Mouse (Mus musculus): Measurements from ENCODE around the gene Ctnnb1.

Gene Ctnnb1

GRCm38 (mm10) chr9:120926939-120927606 is 1.9 kb upstream of the Ctnnb1 start:
- DNase-seq (ENCODE audit: low read depth, low spot score): no peak

GRCm38 (mm10) chr9:120930021-120930420 is 1.0 kb downstream of the Ctnnb1 start:
- no peak for DNase-seq (ENCODE audit: low read depth, low spot score)

DNA sequence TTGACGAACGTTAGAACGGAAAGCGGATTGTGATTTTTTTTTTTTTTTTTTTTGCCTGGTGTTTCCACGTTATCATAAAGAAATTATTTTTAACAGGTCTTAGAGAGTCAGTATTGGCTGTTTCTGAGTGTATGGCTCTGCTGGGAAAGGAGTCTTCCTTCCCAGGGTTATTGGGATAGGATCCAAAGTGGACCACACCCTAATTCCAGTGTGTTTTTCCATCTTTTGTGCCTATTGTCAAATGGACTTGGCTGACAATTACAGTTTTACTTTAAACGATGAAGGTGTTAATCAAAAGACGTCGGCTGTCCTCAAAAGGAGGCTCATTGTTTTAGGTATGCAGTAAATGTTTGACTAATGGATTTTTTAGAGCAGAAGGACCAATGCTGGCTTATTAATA is 1.8 kb downstream of the Ctnnb1 start:
- DNase-seq (ENCODE audit: low read depth, low spot score): no peak

DNA sequence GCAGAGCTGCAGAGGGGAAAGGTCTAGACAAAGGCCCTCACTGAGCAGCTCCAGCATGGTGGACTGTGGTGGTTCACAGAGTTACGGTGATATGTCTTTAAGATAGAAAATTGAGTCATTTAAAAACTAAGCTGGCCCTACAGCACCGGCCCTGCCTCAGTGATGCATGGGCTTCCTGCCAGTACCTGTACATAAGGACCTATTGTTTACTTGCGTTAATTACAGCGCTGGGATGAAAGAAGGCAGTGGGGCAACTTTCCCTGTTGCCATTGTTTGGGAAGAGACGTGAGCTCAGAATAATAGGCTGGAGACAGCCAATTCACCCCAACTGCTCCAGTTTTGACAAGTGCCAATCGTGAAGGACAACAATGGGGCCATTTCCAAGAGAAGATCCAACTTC is 3.4 kb downstream of the Ctnnb1 start:
- DNase-seq (ENCODE audit: low read depth, low spot score): no peak

DNA sequence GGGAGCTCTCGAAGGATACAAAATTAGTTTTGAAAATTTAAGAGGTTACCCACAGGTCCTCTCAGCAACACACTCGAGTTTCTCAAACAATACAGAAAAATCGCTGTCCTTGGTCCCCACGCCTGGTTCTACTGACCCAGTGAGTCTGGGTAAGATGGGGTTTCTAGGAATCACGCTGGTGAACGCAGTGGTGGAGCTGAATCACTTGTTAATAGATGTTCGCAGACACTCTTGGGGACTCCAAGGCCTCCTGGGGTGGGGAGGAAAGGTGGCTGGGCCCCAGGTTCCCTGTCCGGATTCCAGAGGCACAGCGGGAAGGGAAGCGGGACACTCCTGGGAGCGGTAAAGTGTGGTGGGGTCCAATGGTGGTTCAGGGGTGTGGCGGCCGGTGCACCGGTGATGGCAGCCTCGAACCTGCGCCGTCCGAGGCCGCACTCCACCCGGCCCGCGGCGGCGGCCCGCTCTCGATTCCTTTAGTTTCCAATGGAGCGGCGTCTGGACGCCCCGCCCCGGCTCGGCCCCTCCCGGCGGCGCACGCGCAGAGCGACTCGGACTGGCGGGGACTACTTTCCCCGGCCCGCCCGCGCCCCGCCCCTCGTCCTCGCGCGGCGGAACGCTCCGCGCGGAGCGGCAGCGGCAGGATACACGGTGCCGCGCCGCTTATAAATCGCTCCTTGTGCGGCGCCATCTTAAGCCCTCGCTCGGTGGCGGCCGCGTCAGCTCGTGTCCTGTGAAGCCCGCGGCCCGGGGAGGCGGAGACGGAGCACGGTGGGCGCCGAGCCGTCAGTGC is 4.0 kb downstream of the Ctnnb1 start:
- DNase-seq (ENCODE audit: low read depth, low spot score): peak; percentile 98

GRCm38 (mm10) chr9:120933587-120933885 is 4.5 kb downstream of the Ctnnb1 start:
- no peak for DNase-seq (ENCODE audit: low read depth, low spot score)

DNA sequence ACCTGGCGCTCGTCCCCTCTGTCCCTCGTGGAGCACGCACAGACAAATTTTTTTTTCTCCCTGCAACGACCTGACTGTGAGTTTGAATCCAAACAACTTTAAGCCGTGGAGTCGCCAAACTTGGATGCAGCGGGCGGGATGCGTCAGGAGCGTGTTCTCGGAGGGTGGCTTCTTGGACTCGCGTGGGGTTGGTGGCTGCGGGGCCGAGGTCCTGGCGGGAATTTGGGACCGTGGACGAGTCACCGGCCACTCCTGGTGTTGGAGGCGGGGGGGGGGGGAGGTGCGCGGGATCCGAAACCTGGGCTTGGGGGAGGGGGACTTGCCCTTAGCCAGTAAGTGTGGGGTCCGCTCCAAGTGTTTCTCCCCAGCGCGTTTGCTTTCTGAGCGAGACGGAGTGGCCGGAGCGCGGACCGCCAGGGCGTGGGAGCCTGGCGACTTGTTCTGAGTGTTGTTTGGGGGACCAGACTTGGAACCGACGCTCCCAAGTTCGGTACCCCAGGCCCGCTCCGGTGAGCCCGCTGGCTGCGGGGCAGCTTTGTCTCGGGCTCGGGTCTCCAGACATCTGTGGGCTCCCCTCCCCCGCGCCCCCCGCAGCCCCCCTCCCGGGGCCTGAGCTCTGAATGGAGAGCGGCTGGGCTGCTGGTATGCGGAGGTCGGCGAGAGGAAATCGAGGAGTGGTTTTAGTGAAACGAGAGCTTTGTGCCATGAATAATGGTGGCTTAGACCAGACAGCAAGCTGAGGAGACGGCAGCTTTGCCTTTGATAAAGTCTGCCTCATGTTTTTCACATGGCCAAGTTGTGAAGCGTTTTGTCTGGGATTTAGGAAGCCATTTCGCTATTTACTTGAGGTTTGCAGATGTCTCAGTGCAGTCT is 5.1 kb downstream of the Ctnnb1 start:
- no peak for DNase-seq (ENCODE audit: low read depth, low spot score)

- no peak for DNase-seq (ENCODE audit: low read depth, low spot score)
Measured at GRCm38 (mm10) chr9:120934821-120935633, 6.0 kb downstream of the Ctnnb1 start.

DNA sequence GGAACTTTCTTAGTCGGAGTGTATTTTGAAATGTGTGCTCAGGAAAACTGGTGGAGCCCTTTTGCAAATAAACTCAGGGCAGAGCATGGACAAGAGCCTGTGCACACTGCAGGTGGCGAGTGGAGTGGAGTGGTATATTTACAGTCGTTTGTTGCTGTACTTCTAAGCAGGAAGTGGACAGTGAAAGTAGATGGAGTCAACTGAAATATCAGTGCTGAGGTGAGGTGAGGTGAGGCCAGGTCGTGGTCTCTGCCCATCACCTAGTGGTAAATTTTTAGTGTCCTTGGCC is 6.6 kb downstream of the Ctnnb1 start:
- DNase-seq (ENCODE audit: low read depth, low spot score): no peak

DNA sequence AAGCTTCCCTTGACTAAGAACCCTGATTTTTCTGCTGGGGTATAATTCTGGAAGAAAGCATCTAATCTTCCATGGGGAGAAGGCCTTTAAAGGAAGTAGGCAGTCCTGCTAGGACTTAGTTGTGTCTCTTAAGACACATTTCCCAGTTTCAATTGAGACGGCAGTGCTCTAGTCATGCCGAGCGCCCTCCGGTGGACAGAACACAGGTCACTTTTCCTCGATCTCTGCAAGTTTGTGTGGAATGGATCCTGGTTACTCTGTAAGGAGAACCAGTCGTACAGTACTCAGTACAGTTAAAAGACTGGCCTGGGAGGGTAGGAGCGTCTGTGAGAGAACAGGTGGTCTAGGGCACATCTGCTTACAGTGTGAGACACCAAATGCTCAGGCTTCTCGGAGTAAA is 7.3 kb downstream of the Ctnnb1 start:
- DNase-seq (ENCODE audit: low read depth, low spot score): peak; percentile 33

- no peak for DNase-seq (ENCODE audit: low read depth, low spot score)
Measured at GRCm38 (mm10) chr9:120940858-120941257, 11.8 kb downstream of the Ctnnb1 start.

DNA sequence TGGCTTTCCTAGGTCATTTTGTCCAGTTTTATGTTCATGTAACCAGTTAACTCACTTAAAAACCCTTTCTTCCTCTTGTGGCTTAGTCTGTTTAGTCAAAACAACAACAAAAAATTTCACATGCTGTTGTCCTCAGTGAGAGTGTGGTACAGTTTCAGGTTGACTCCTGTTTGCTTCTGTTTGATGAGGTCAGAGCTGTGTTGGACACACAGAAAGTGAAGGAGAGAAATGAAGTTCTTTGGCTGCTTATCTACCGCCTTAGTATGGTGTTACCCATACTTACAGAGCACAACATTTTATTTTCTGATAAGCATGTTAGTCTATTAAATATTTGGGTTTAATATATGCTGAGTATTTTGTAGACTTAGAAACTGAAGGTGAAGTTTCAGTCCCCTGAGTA is 14.7 kb downstream of the Ctnnb1 start:
- no peak for DNase-seq (ENCODE audit: low read depth, low spot score)

- DNase-seq (ENCODE audit: low read depth, low spot score): no peak
Measured at GRCm38 (mm10) chr9:120944211-120944610, 15.2 kb downstream of the Ctnnb1 start.

DNA sequence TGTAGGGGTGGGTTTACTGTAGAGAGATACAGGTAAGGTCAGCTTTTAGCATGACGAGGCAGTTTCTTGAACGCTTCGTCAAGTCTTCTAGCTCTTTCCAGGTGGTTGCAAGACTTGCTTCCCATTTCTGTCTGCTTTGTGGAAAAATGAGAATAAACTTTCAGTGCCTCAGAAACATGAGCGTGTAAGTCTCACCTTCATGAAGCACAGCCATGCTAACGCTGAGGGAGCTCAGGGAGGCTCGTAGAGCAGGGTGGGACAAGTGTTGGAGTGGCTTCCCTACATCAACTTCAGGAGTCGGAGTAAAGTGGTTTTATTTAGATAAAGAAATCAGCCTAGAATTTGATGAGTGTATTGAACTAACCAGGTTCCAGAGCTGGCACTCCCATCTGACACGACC is 17.1 kb downstream of the Ctnnb1 start:
- no peak for DNase-seq (ENCODE audit: low read depth, low spot score)

- DNase-seq (ENCODE audit: low read depth, low spot score): no peak
Measured at GRCm38 (mm10) chr9:120948832-120949231, 19.8 kb downstream of the Ctnnb1 start.

- DNase-seq (ENCODE audit: low read depth, low spot score): no peak
Measured at GRCm38 (mm10) chr9:120950761-120951160, 21.7 kb downstream of the Ctnnb1 start.

GRCm38 (mm10) chr9:120951947-120952346 is 22.9 kb downstream of the Ctnnb1 start:
- DNase-seq (ENCODE audit: low read depth, low spot score): no peak

DNA sequence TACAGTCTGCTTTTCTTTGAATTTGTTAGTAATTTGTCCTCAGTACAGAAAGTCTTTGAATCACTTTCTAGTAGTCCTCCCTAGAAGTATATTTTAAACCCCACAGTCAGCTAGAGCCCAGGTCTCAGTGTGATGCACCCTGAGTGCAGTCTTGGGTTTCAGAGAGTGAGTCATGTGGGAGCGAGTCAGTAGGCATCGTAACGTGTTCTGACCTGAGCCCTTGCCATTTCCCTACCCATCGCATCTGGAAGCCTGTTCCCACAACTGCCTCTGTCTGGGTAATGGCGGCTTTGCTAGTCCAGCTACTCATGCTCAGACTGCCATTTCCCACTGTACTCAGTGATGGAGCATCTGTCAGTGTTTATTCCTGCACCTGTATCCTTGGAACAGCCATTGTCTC is 29.0 kb downstream of the Ctnnb1 start:
- no peak for DNase-seq (ENCODE audit: low read depth, low spot score)

- no peak for DNase-seq (ENCODE audit: low read depth, low spot score)
Measured at GRCm38 (mm10) chr9:120958560-120958959, 29.5 kb downstream of the Ctnnb1 start.

DNA sequence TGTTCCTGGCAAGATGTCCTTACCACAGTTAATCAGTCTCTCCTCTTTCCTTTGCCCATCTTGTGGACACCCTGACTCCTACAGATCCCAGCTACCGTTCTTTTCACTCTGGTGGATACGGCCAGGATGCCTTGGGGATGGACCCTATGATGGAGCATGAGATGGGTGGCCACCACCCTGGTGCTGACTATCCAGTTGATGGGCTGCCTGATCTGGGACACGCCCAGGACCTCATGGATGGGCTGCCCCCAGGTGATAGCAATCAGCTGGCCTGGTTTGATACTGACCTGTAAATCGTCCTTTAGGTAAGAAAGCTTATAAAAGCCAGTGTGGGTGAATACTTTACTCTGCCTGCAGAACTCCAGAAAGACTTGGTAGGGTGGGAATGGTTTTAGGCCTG is 30.2 kb downstream of the Ctnnb1 start:
- DNase-seq (ENCODE audit: low read depth, low spot score): no peak

DNA sequence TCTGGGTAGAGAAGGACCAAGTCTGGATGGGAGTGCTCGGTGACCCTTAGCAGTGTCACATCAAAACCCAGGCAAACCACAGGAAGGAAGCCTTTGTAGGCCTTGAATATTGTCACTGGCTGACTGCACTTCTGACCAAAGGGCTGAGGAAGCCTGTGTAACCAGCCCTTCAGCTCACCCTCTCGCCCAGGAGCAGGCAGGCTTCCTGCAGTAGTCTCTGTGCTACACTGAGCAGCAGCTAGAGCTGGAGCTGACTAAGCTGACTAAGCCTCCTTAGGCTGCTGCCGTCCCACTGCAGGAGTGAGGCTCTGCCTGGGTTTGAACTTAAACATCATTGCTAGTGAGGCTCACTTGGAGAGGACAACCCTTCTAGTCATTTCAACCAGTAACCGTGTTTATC is 31.6 kb downstream of the Ctnnb1 start:
- DNase-seq (ENCODE audit: low read depth, low spot score): no peak

DNA sequence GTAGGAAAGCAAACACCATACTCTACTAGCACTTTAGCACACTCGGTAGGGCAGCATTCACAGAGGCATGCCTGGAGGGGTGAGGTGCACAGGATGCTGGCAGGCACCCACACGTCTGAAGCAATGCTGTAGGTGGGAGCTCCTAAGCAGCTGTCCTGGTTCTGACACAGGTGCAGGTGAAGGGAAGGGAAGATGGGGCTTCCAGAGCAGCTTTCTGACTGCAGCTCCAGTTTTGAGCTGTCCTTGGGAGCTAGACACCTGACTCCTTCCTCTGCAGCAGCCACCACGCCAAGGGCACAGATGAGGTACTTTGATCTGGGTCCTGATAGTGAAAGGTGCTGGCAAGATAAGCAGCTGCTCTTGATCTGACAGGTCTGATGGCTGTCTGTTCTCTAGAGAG is 32.5 kb downstream of the Ctnnb1 start:
- no peak for DNase-seq (ENCODE audit: low read depth, low spot score)
